Mouse (Mus musculus) neural tube, embryonic 14.5 days (tissue): ENCODE measurements at regions not wholly inside any gene's neighbourhood (a gene's known extent, or its start where the extent isn't known, plus 50 kb on each side); places are given as distances from the start of the nearest gene placed in this dataset.

ENCODE experiments used
- ATAC-seq: fragments of 200-750 bp; cut with Nextera tagmentation; 2 replicates; pipeline ENCODE4 v1.8.0; 2017; ENCODE audit warnings: low read depth, mild to moderate bottlenecking, moderate TSS enrichment, moderate library complexity
- H3K27ac ChIP-seq: fragments of 300-500 bp; sonication (generic); 2 replicates; pipeline ENCODE4 v1.5.1; 2014; ENCODE audit warnings: low read depth, mild to moderate bottlenecking, control low read depth, low read length, moderate library complexity, mixed read lengths
- H3K27me3 ChIP-seq: fragments of 300-500 bp; sonication (generic); 2 replicates; pipeline ENCODE4 v1.6.1; 2014; ENCODE audit warnings: low read length; ENCODE audit not compliant: control insufficient read depth, insufficient read depth
- H3K36me3 ChIP-seq: fragments of 300-500 bp; sonication (generic); 2 replicates; pipeline ENCODE4 v1.6.1; 2014; ENCODE audit warnings: low read length, mixed read lengths; ENCODE audit not compliant: control insufficient read depth, insufficient read depth
- H3K4me1 ChIP-seq: fragments of 300-500 bp; sonication (generic); 2 replicates; pipeline ENCODE4 v1.6.1; 2014; ENCODE audit warnings: low read length; ENCODE audit not compliant: control insufficient read depth, insufficient read depth
- H3K4me2 ChIP-seq: fragments of 300-500 bp; sonication (generic); 2 replicates; pipeline ENCODE4 v1.6.1; 2014; ENCODE audit warnings: mild to moderate bottlenecking, low read depth, low read length, control low read depth
- H3K4me3 ChIP-seq: fragments of 300-500 bp; sonication (generic); 2 replicates; pipeline ENCODE4 v1.5.1; 2014; ENCODE audit warnings: low read depth, low read length, control low read depth, mixed read lengths
- H3K9ac ChIP-seq: fragments of 300-500 bp; sonication (generic); replicated peaks from 2 replicates; pipeline ENCODE4 v1.6.1; 2014; ENCODE audit warnings: low read depth, mild to moderate bottlenecking, control low read depth, low read length, mixed read lengths
- H3K9me3 ChIP-seq: fragments of 300-500 bp; sonication (generic); 2 replicates; pipeline ENCODE4 v1.6.1; 2016; ENCODE audit warnings: low read length; ENCODE audit not compliant: control insufficient read depth
- WGBS: fragments of 180-500 bp; shearing (Covaris S2); extraction: QIAGEN DNeasy Blood & Tissue Kit; methylation state at CpG from one replicate; pipeline ENCODE4 v1.1.7; 2014; 5-methylcytosine and 5-hydroxymethylcytosine counted together

- Histone ChIP-seq H3K27me3 (no peaks in the 10 kb centered on the region), H3K27ac (no peak overlapping the region), H3K9me3 (no peaks in the 10 kb centered on the region), H3K4me3 (no peak overlapping the region), H3K9ac (no peak overlapping the region), H3K36me3 (no peaks in the 10 kb centered on the region), H3K4me1 (no peaks in the 10 kb centered on the region), H3K4me2 (no peak overlapping the region)
- no peak for ATAC-seq
- WGBS: 79% methylated on average over 5 of the region's 5 CpGs
Measured at GRCm38 (mm10) chr6:98429120-98429519, 86.6 kb upstream of the Gm765 start.

GRCm38 (mm10) chr6:98402605-98403004 is 60.1 kb upstream of the Gm765 start:
- Histone ChIP-seq H3K27ac (no peak overlapping the region), H3K36me3 (no peaks in the 10 kb centered on the region), H3K4me2 (no peak overlapping the region), H3K4me3 (no peak overlapping the region), H3K4me1 (no peaks in the 10 kb centered on the region), H3K9ac (no peak overlapping the region), H3K9me3 (no peaks in the 10 kb centered on the region), H3K27me3 (no peaks in the 10 kb centered on the region)
- 100% methylated on average over 1 of the region's 1 CpGs for WGBS
- no peak for ATAC-seq

GRCm38 (mm10) chr6:98394589-98394988 is 52.0 kb upstream of the Gm765 start:
- no peak for ATAC-seq
- H3K4me1 ChIP-seq: no peaks in the 10 kb centered on the region
- H3K27ac ChIP-seq: no peak overlapping the region
- H3K27me3 ChIP-seq: no peaks in the 10 kb centered on the region
- no peaks in the 10 kb centered on the region for H3K36me3 ChIP-seq
- no peak overlapping the region for H3K9ac ChIP-seq
- H3K9me3 ChIP-seq: no peaks in the 10 kb centered on the region
- H3K4me3 ChIP-seq: no peak overlapping the region
- no peak overlapping the region for H3K4me2 ChIP-seq
- WGBS: 47% methylated on average over 5 of the region's 5 CpGs
